Mouse (Mus musculus): ENCODE measurements around the gene Muc1.

Gene Muc1

GRCm38 (mm10) chr3:89228836-89229235 is at the start of gene Muc1:
Gene Muc1 (plus strand): TSS chr3:89229057.
- no peak for DNase-seq (ENCODE audit: low read depth)

DNA sequence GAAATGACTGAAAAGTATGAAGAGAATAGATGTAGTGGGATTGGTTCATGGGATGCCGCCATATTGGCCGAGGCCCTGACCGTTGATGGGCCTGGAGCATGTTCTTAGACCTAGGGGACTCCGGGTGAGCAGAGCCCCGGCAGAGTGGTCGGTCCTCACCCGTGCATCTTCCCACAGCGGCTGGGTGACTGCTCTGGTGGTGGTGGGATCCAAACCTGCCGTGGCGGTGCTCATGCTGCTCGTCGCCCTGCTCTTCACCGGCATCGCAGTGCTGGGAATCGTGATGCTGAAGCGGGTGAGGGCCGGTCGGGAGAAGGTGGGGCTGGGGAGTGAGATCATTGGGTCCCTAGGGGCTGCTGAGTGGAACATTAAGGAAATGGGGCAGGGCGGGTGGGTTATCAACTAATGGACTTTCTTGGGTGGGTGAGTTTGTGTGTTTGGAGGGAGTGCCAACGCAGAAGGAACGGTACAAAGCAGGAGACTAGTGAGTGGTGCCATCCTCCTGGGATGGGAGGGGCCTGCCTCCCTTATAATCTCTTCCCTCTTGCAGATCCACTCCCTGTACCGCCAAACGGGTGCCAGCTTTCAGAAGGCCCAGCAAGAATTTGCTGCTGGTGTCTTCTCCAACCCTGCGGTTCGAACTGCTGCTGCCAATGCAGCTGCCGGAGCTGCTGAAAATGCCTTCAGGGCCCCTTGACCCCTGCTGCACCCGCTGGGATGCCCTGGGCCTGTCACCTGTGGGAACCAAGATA is 46.9 kb upstream of the Muc1 start:
- no peak for DNase-seq (ENCODE audit: low read depth)

DNA sequence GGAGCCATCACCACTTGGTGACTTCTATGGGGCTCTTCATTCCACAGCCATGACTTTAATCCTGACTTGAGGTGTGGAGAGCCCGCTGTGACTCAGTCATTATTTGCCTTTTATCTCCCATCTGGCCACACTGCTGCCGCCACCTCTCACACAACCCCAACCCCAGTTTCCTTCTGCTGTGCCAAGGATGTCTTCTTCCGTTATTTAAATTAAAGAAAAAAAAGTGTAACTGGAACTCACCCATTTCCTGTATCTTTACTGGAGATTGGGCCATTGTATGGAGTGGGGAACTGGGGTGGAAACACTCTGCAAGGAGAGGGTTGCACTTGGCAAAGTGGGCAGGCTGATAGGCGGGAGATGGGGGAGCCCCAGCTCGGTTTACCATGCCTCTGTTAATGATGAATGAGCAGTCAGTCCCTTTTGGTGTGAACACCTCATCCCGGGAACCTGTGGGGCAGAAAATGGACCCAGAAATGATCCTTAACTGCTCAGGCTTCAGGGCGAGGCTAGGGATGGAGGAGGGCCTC is 46.3 kb upstream of the Muc1 start:
- DNase-seq (ENCODE audit: low read depth): no peak

DNA sequence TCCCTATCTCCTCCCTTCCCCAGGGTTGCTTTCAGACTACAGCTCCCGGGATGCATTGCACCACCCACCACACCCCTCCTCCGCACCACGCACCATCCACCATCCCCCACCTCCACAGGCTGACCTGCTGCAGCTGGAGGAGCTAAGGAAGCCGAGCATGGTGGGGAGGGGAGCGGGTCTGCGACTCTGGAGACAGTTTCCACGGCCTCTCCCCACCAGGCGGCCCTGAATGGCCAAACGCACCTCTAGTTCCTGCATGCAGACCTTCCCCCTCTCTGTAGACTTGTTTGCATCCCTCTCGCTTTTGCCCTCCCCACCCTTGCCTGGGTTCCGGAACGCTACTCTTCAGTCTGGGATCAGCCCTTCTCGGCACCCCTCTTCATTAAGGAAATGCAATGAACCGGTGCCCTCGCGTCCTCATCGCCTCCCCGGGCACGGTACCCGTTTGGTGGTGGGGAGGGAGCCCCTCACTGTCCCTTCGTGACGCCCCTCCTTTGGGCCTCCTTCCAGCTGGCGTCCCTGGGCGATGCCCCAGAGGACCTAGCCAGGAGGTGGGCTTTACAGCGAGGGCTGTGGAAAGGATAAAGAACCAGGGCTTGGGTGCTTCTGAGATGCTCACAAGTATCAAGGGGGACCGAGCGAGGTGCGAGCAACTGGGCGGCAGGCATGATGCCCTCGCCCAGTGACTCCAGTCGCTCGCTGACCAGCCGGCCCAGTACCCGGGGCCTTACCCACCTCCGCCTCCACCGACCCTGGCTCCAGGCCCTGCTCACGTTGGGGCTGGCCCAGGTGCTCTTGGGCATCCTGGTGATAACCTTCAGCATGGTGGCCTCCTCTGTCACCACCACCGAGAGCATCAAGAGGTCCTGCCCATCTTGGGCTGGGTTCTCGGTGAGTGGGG is 45.5 kb upstream of the Muc1 start, which contains the start of gene Fam189b:
Gene Fam189b, plus strand, starts transcription at position 86 of the 901 bp plus-strand sequence.
- peak; percentile 66 for DNase-seq (ENCODE audit: low read depth)

DNA sequence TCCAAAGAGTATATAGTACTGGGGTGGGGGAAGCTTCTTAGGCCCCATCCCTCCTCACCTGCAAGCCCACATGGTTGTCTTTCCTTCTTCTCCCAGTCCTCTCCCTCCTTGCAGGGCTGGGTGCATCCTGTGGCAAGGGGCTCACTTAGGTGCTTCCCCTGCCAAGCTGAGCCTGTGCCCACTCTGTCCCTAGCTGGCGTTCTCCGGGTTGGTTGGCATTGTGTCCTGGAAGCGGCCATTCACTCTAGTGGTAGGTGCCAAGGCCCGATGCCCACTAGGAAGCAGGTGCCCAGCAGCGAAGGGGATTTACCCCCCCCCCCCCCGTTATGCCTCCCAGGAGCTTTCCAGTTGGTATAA is 44.9 kb upstream of the Muc1 start:
- no peak for DNase-seq (ENCODE audit: low read depth)

DNA sequence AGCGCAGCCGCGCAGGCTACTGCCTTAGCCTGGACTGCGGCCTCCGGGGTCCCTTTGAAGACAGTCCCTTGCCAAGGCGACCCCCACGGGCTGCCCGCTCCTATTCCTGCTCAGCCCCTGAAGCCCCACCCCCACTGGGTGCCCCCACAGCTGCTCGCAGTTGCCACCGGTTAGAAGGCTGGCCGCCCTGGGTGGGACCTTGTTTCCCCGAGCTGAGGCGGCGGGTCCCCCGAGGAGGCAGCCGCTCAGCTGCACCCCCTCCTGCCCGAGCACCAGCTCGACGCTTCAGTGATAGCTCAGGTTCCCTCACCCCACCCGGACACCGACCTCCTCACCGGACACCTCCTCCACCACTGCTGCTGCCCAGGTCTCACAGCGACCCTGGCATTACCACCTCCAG is 41.7 kb upstream of the Muc1 start:
- no peak for DNase-seq (ENCODE audit: low read depth)

GRCm38 (mm10) chr3:89187690-89188477 is 41.0 kb upstream of the Muc1 start:
- no peak for DNase-seq (ENCODE audit: low read depth)

DNA sequence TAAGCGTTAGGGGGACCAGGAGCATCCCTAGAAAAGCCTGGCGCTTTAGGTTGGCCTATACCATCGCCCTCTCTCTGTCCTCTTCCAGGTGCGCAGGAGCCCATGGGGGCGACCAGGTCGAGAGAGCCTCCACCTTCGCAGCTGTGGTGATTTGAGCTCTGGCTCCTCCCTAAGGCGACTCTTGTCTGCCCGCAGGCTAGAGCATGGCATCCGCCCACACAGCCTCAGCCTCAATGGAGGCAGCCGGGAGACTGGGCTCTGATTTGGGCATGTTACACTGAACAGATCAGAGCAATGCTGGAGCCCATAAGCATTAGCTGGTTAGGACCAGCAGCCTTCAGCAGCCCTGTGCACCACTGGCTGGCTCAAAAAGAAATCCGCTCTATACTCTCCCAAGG is 40.4 kb upstream of the Muc1 start:
- no peak for DNase-seq (ENCODE audit: low read depth)

- DNase-seq (ENCODE audit: low read depth): no peak
Measured at GRCm38 (mm10) chr3:89190436-89190835, 38.4 kb upstream of the Muc1 start.

DNA sequence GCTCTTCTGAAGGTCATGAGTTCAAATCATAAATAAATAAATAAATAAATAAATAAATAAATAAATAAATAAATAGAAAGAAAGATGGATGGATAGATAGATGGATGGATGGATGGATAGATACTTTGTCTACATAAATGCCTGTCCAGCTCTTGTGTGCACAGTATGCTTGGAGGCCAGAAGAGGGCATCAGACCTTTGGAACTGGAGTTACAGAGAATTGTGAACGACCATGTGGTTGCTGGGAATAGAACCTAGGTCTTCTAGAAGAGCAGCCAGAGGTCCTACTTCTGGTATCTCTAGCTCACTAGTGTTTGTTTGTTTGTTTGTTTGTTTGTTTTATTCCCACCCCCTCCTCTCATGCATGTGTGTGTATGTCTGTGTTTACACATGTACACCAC is 35.5 kb upstream of the Muc1 start:
- no peak for DNase-seq (ENCODE audit: low read depth)

DNA sequence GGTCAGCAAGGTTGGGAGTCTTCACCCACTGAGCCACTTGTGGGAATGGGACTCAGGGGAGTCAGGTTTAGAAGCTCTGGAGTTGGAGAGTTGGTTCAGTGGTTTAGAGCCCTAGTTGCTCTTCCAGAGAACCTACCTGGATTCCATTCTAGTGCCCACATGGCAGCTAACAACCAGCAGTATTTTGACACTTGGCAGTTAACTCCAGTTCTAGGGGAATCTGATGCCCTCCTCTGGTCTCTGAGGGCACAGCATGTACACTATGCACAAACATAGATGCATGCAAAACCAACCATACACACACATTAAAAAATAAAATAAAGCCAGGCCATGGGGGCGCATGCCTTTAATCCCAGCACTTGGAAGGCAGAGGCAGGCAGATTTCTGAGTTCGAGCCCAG is 35.0 kb upstream of the Muc1 start:
- DNase-seq (ENCODE audit: low read depth): no peak

DNA sequence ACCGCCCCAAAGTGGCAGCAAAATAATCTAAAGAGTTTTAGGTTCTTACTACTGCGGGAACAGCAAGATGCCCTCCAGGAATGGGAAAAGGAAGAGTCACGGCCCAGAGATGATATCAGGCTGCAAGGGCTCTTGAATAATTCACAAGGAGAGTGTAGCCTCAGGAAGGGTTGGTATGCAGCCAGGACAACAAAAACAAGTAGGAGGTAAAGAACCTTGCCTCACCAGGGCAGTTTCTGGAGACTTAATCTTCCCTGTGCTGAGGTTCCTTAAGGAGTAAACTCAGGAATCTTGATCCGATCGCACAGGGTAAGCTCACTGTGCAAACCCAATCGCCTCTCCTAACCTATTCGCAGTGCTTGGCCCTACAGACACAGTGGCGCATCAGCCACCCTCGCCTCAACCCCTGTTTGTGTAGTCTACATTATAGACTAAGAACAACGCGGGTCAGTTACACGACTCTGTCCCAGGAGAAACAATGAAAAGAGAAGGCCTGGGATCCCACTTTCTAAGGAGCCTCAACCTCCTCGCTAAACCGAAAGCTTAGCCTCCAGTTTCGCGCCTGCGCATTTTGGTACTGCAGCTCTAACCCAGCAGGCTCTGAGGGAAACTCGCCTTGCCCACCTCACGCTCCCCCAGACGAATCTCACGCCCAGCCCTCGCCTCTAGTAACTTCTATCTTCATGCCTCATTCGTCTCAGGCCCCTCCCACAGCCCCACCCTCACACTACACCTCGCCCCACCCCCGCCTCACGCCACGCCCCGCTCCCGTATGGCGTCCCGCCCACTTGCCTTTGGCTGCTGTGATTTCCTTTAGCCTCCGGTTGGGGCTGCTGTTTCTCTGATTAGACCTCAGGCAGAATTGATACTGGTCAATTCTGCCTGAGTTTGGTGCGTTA is 32.6 kb upstream of the Muc1 start:
- DNase-seq (ENCODE audit: low read depth): peak; percentile 74

- DNase-seq (ENCODE audit: low read depth): no peak
Measured at GRCm38 (mm10) chr3:89199839-89200238, 29.0 kb upstream of the Muc1 start.

DNA sequence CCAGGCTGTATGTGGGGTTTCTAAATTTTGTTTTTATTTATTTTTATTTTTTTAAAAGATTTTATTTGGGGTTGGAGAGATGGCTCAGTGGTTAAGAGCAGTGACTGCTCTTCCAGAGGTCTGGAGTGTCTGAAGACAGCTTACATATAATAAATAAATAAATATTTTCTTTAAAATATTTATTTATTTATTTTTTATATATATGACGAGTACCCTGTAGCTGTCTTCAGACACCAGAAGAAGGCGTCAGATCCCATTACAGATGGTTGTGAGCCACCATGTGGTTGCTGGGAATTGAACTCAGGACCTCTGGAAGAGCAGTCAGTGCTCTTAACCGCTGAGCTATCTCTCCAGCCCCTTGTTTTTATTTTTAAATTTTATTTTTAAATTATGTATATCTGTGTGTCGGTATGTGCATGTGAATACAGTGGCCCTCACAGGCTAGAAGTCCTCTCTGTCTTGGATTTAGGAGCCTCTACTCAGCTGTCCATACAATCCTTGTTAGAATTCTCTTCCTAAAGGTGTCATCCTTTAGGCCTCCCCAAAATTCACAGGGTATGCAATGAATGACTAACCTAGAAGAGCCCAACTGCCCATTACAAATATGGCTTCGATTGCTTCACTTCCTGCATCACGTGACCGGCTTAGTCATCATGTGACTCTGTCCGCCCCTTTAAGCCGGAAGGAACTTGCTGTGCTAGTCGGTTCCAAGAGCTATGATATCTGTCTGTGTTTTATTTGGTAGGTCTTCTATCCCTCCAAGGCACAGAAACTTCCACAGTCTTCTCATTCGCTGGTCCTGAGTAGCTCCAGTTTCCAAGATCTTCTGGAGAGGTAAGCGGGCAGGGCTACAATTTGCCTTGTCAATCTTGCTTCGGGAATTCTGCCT is 26.4 kb upstream of the Muc1 start, which contains the start of gene Gba:
Gene Gba, plus strand, starts transcription at position 676 of the 889 bp plus-strand sequence.
- peak; percentile 90 for DNase-seq (ENCODE audit: low read depth)

DNA sequence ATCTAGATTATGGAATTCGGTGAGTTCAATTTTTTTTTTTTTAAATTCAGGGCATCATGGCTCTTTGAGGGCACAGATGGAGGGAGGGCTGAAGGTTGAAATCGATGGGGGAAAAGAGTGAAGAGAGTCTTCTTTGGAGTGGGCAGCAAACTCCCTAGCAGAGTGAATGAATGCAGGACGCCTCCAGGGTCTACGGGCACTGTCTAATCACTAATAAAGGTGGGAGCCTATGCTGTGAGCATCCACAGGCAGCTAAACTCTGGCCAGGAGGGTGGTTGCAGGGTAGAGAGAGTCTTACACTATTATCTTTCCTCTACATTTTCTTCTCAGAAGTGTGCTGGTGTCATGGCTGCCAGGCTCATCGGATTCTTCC is 25.7 kb upstream of the Muc1 start:
- DNase-seq (ENCODE audit: low read depth): no peak

GRCm38 (mm10) chr3:89206079-89206478 is 22.8 kb upstream of the Muc1 start:
- DNase-seq (ENCODE audit: low read depth): no peak

GRCm38 (mm10) chr3:89206695-89207094 is 22.2 kb upstream of the Muc1 start:
- no peak for DNase-seq (ENCODE audit: low read depth)

GRCm38 (mm10) chr3:89208075-89208657 is 20.7 kb upstream of the Muc1 start:
- DNase-seq (ENCODE audit: low read depth): no peak

GRCm38 (mm10) chr3:89208736-89209135 is 20.1 kb upstream of the Muc1 start:
- no peak for DNase-seq (ENCODE audit: low read depth)

GRCm38 (mm10) chr3:89209731-89210130 is 19.1 kb upstream of the Muc1 start:
- no peak for DNase-seq (ENCODE audit: low read depth)
